21 mouse cellular contexts compared by ENCODE assay signal in genomic region chr14:59543956-59544355, GRCm38 (mm10). TPM values are rescaled to one million over a fixed set of nuclear protein-coding genes. Genes with fewer than 3 reads are reported as not detected.
DNase-seq lines count a peak whose midpoint lies in the region; ATAC-seq lines count a peak whose summit lies in the region.
"Had no signal": no experiment of that assay in that cellular context is flagged by ENCODE, and none has a peak within 500 bp of the region (broad histone marks: within the 10 kb centered on the region; RNA-seq: fewer than 3 reads in every experiment).

No protein-coding gene starts in this region.

- H3K4me1 ChIP-seq in liver, embryonic 11.5 days (replicated peaks; ENCODE audit: control insufficient read depth, insufficient read depth, low read length), result no peaks in the 10 kb centered on the region
- H3K4me1 ChIP-seq: heart, embryonic 13.5 days; hindbrain, embryonic 15.5 days; midbrain, embryonic 13.5 days; neural tube, embryonic 12.5 days had no signal

- no peak overlapping the region for H3K4me3 ChIP-seq in liver, embryonic 11.5 days (ENCODE audit: low read depth, low read length)
- H3K4me3 ChIP-seq: embryonic facial prominence, embryonic 13.5 days; heart, embryonic 13.5 days; hindbrain, embryonic 15.5 days; layer of hippocampus, adult 2 months; liver, embryonic 13.5 days; midbrain, embryonic 13.5 days; neural tube, embryonic 12.5 days had no signal

- 89% methylated on average over 5 of the region's 5 CpGs for WGBS in liver, embryonic 11.5 days

- no peaks in the 10 kb centered on the region for H3K27me3 ChIP-seq in liver, embryonic 11.5 days (replicated peaks; ENCODE audit: control insufficient read depth, insufficient read depth, low read length)
- H3K27me3 ChIP-seq: embryonic facial prominence, embryonic 13.5 days; heart, embryonic 13.5 days; hindbrain, embryonic 15.5 days; liver, embryonic 13.5 days; midbrain, embryonic 13.5 days; neural tube, embryonic 12.5 days had no signal

- H3K9me3 ChIP-seq in liver, embryonic 11.5 days (ENCODE audit: control insufficient read depth, low read length), result no peaks in the 10 kb centered on the region
- H3K9me3 ChIP-seq: embryonic facial prominence, embryonic 13.5 days; heart, embryonic 13.5 days; hindbrain, embryonic 15.5 days; liver, embryonic 13.5 days; midbrain, embryonic 13.5 days; neural tube, embryonic 12.5 days had no signal

- H3K36me3 ChIP-seq in liver, embryonic 11.5 days (ENCODE audit: control insufficient read depth, insufficient read depth, low read length), result no peaks in the 10 kb centered on the region; the same call in 1 of the 2 replicates
- H3K36me3 ChIP-seq: embryonic facial prominence, embryonic 13.5 days; hindbrain, embryonic 15.5 days; midbrain, embryonic 13.5 days; neural tube, embryonic 12.5 days had no signal

- no peak for ATAC-seq in liver, embryonic 11.5 days (replicated peaks; ENCODE audit: low FRiP score)
- ATAC-seq: forebrain, postnatal 0 days; midbrain, embryonic 13.5 days had no signal

- no peak overlapping the region for H3K4me2 ChIP-seq in liver, embryonic 11.5 days
- H3K4me2 ChIP-seq: embryonic facial prominence, embryonic 13.5 days; heart, embryonic 13.5 days; hindbrain, embryonic 15.5 days; liver, embryonic 13.5 days; midbrain, embryonic 13.5 days; neural tube, embryonic 12.5 days had no signal

- DNase-seq in heart, adult 18-20 months, result peak; percentile 45 to 61
- DNase-seq in heart, postnatal 4 days, result no peak
- peak; percentile 25 for DNase-seq in liver, embryonic 11.5 days (ENCODE audit: low spot score)
- no peak for DNase-seq in liver
- peak; percentile 9 for DNase-seq in NIH3T3 (ENCODE audit: low read depth)
- peak; percentile 40 for DNase-seq in fibroblast of lung, adult 2 months (ENCODE audit: low read depth)
- DNase-seq in adrenal gland, adult 2 months, result no peak
- no peak for DNase-seq in adrenal gland, postnatal 10 days
- DNase-seq: adrenal gland, adult 8-10 months; B cell, adult 2 months; cerebellum, adult 9-11 months; forebrain, postnatal 0 days; kidney, postnatal 10 days; liver, embryonic 13.5 days; thymus, postnatal 36 days had no signal

- H3K9ac ChIP-seq in liver, embryonic 11.5 days (ENCODE audit: low read depth, low read length), result no peak overlapping the region
- H3K9ac ChIP-seq: embryonic facial prominence, embryonic 13.5 days; forebrain, postnatal 0 days; heart, embryonic 13.5 days; hindbrain, embryonic 15.5 days; liver, embryonic 13.5 days; midbrain, embryonic 13.5 days; neural tube, embryonic 12.5 days had no signal

- no peak overlapping the region for H3K27ac ChIP-seq in liver, embryonic 11.5 days (ENCODE audit: low read depth, low read length)
- H3K27ac ChIP-seq: embryonic facial prominence, embryonic 13.5 days; heart, embryonic 13.5 days; hindbrain, embryonic 15.5 days; layer of hippocampus, adult 2 months; liver, embryonic 13.5 days; midbrain, embryonic 13.5 days; neural tube, embryonic 12.5 days had no signal

RNA-seq across cellular contexts. Expression of gene Cdadc1, which starts 53.8 kb away (rescaled TPM):
- 10 to 100 TPM; 51.5 to 56.0 TPM for total RNA-seq in heart, adult 18-20 months (2021)
- total RNA-seq in heart, postnatal 4 days (2021), result 10 to 100 TPM; 28.8 to 30.0 TPM
- 25.8 and 30.0 TPM in 2 replicates for polyA plus RNA-seq in liver, embryonic 11.5 days (2014; fragmentation: Nextera tagmentation; extraction: Ambion mirVana)
- total RNA-seq in adrenal gland, adult 2 months (2021), result 10 to 100 TPM; 55.9 to 68.2 TPM
- polyA plus RNA-seq in adrenal gland, adult 2 months (2012; rRNA removed), result 2.2 and 3.7 TPM in 2 replicates
- 10 to 100 TPM; 59.4 to 61.1 TPM for total RNA-seq in adrenal gland, postnatal 10 days (2021)

Comparison
In these comparisons a context has a peak if more than half of its experiments do, and no peak if none do; other contexts are left out.
1. DNase-seq: peak in heart, adult 18-20 months (2 of 2), liver, embryonic 11.5 days (single experiment), NIH3T3 (single experiment) and fibroblast of lung, adult 2 months (single experiment); none in heart, postnatal 4 days (single experiment), liver (single experiment), adrenal gland, adult 2 months (single experiment) and adrenal gland, postnatal 10 days (single experiment).